Mouse (Mus musculus) layer of hippocampus, postnatal 36 days (tissue): ENCODE measurements at regions not wholly inside any gene's neighbourhood (a gene's known extent, or its start where the extent isn't known, plus 50 kb on each side); places are given as distances from the start of the nearest gene placed in this dataset.
"Not testable (repeated sequence)": the region's sequence is repeated elsewhere in the genome, so short reads cannot be mapped to it uniquely, and the experiment has no call there.

Source experiments
- DNase-seq, 2 experiments: peaks; one replicate each; pipeline ENCODE4 v3.0.0; 2022

DNA sequence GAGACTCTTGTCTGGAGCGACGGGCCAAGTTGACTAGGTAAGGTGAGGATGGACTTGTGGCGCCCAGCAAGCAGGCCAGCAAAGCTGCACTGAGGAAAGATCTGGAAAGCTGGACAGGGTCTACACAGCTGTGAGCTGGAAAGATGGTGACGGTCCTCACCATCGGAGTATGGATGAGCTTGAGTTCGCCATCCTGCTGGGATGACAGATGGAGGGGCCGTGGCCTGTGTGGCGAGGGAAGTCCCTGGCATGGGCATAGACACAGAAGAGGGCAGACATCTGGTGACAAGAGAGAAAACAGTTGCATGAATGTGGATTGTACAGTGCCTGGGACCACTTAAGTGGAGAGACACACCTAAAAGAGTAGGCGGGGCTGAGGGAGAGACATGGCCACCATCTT is 57.6 kb downstream of the Tmem270 start:
- no peak for DNase-seq

DNA sequence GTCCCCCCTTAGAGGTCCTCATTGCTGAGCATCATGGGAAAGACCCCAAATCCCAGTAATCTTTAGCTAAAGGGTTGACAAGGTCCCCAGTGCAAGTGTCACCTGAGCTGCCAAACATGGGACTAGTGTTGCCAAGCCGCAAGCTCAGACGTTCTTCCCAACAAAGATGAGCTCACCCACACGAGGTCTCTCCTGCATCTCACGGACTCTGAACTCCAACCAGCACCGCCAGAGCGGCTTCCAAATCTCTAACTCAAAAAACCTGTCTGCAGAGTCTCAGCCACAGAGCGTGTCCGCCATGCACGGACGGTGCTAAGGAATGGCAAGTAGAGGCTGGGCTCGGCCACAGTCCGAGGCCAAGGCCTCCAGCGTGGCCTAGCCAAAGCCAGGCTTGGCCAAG is 58.0 kb downstream of the Tmem270 start:
- DNase-seq = no peak

DNA sequence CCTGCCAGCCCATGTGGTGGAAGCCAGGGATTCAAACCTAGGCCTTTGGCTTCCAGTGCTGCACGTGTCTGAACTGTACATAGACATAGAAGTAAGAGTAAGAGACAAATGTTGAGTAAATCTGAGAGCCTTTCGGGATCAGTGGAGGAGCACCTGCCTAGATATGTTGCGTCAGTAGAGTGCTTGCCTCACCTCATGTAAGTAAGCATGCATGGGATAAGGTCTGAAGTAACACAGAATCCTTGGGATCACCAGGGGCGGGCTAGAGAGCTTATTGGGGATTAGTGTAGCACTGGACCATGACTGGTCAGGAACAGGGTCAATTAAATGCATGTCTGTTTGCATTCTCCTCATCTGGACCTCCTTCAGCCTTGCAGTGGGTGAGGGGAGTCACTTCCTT is 61.1 kb downstream of the Tmem270 start:
- no peak for DNase-seq

DNA sequence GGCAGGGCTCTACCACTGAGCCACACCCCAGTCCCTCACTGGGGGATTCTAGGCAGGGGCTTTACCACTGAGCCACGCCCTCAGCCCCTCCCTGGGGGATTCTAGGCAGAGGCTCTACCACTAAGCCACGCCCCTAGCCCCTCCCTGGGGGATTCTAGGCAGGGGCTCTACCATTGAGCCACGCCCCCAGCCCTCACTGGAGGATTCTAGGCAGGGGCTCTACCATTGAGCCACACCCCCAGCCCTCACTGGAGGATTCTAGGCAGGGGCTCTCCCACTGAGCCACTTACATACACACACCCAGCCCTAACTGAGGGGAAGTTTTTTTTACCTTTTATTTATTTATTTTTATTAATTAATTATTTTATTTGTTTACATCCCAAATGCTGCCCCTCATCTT is 62.3 kb downstream of the Tmem270 start:
- DNase-seq = not testable (repeated sequence)

DNA sequence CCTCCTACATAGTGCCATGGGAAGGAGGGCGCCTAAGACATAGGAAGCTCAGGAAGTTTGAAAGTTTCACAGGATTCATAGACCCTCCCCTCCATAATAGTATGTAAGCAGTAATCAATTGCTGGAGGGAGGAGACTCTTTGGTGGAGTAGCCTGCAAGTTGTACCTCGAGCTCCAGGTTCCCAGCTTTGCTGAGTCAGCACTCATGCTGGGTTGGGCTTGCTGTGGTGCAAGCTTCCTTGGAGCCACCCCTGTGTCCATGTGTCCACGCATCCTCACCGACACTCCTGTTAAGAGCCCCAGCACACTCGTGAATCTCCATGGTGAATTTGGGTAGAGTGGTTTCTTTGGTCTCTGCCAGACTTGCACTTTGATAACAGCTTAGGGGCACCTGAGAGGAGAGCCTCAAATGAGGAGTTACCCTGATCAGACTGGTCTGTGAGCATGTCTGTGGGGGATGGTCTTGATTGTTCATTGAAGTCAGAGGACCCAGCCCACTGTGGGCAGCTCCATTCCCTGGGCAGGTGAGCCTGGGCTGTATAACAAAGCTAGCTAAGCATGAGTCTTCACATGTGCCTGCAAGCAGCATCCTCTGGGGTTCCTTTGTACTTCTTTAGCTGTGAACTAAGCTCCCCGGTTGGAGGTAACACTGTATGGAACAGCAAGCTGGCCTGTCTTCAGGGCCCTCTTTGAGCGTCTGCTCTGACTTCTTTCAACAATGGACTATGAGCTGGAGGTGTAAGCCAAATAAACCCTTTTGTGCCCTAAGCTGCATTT is 65.1 kb downstream of the Tmem270 start:
- DNase-seq = no peak

DNA sequence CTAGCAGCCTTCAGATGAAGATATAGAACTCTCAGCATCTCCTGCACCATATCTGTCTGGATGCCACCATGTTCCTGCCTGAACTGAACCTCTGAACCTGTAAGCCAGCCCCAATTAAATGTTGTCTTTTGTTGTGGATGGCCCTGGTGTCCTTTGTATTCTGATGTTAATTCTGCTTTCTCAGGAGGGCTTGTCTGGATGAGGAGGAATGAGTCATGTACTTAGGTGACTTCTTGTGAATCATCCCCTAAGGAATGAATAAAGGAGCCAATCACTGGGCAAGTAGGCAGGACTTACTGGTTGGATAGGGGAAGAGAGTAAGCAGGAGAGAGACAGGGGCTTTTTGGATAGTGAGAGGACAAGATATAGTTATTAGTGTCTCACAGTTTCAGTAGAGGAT is 70.0 kb downstream of the Tmem270 start:
- no peak for DNase-seq

DNA sequence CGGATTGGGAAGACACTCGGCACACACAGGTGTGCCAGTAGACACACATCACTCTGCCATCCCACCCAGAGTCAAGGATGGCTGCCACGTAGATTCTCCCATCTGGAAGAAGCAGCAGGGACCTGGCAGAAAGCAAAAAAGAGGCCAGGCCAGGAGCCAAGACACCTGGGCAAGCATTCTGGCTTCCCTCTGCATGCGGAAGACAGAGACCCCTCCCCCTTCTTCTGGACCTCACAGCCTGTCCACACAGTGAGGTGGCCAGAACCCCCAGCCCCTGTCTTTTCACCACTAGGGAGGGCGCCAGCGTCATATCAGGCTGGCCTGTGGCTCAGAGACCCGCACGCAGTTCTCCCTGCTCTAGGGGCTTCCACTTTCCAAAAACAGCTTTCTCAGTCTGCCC is 73.6 kb downstream of the Tmem270 start:
- no peak for DNase-seq

DNA sequence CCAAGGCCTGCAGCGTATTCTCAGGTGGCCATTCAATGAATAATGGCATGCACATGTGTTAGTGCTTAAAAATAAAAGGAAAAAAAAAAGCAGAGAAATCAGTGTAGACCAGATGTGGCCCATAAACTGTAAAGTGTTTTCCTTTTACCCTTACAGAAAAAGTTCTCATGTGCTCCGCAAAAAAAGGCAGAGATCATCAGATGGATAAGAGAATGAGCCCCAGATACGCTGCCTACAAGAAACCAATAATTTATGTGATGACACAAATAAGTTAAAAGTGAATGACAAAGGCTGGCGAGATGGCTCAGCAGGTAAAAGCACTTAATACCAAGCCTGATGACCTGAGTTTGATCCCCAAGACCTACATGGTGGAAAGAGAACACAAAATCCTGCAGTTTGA is 70.5 kb upstream of the Eln start:
- no peak for DNase-seq

DNA sequence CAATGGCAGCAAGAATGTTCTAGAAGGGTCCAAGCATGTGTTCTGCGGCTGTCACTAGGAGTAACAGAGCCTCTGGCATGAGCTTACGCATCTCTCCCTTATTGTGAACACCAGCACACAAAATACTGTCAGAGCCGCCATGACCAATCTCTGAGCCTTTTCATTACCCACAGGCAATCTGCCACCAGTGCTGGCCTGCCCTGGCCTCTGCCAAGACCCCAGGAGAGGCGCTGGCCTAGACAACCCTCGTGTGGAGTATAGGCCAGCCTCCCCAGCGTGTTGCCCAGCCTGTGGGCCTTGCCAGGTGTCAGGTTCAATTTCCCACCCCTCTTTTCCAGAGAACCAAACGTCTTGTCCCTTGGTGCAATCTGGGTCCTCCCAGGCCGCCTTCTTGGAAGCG is 62.0 kb upstream of the Eln start:
- no peak for DNase-seq

DNA sequence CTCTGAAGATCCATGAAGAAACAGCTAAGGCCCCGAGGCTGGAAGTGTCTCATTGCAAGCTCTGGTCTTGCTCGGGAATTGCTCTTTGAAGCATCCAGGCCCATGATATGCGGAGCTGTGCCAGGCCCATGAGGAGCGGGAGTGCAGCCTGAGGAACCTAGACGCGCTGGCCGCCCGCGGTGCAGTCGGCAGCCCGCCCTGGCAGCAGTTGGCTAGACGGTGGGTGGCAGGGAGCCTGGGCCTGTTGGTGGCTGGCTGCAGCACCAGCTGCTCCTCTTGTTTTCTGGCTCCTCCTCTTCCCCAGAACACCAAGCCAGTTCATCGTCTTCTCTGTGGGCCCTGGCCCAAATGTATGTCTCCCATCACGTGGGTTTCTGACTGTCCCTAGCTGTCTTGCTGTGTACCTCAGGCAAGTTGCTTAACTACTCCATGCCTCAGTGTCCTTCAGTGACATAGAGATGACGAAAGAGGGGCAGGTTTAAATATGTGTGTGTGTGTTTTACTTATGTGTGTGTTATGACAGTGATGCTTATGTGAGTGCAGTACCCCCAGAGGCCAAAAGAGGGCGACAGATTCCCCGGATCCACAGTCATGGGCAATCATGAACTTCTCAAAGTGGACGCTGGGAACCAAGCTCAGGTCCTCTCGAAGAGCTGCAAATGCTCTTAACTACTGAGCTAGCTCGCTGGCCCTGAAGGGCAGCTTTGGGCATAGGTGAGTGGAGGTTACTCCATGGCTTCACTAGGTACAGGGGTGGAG is 57.3 kb upstream of the Eln start:
- DNase-seq = peak in 1 of 2 experiments; percentile 5

DNA sequence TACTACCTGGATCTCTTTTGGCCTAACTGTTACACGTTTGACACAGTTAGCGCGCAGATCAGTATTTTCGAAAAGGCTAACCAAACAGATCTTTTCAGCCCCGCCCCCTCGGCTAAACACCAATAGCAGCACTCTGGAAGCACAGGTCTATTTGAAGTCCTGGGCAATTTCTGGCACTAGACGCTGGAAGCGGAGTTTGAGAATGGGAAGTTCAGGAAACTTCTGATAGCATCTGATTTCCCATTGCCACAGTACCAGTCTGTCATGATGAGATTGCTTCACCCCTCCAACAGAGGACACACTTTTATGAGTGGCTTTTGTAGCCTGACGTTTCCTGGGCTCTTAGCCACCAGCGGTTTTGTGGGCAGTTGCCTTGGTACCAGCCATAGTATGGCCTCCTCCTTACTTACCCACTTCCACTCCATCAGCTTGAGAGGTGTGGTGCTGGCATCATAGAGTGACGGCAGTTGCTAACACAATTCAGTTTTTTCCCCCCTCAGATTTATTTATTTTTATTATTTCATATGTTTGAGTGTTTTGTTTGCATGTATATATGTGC is 55.1 kb upstream of the Eln start:
- DNase-seq = no peak

DNA sequence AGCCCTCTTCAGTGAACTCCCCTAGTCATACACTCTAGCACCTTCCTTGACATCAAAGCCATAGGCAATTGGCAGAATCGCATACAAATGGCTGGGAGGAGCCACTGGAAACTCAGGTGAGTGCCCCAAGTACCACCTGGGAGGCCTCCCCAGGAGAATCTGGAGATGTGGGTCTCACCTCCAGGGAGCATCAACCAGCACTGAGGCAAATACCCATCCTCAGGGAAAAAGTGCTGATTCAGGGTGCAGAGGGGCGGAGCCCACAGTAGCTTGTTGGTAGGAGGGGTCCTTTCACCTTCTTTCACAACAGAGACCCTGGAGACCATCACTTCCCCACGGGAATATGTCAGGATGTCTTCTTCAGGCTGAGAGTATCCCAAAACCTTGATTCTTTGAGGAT is 53.4 kb upstream of the Eln start:
- DNase-seq = no peak

DNA sequence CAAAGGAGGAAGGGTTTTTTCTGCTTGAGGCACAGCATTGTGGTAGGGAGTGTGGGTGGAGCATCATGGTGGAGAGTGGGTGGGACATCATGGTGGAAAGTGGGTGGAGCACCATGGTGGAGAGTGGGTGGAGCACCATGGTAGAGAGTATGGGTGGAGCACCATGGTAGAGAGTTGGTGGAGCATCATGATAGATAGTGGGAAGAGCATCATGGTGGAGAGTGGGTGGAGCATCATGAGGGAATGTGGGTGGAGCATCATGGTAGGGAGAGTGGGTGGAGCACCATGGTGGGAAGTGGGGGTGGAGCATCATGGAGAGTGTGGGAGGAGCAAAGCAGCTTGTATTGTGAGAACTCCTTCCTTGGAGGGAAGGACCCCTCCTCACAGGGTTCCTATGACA is 52.8 kb upstream of the Eln start:
- no peak for DNase-seq

DNA sequence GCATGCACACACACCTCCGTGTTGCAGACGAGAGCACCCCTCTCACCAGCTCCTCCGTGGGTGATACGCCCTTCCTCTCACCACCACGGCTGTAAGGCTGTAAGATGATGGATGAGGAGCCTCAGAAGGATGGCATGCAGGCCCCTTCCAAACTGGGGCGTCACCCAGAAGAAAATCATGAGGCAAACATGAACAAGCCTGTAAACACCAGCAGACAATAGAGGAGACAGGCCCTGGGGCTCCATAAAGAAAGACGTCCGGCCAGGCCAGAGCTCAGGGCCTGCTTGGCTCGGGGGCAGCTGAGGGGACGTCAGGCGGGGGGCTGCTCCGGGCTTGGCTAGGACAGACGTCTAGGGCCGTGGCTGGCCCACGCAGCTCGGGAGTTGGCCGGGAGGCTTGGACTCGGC is 50.6 kb upstream of the Eln start:
- no peak for DNase-seq
